Mouse (Mus musculus): ENCODE results near the gene Bcl9. TPM values are rescaled to one million over a fixed set of nuclear protein-coding genes. Genes with fewer than 3 reads are reported as not detected.

Gene Bcl9
- total and polyA plus RNA-seq, 3 experiments, result 2.1 to 20.8 TPM; not detected in 1

GRCm38 (mm10) chr3:97215526-97215925, 82.2 kb downstream of the Bcl9 start:
- Histone ChIP-seq H3K27me3 (ENCODE audit: control insufficient read depth in 1 of 2, insufficient read depth in 2 of 2, low read length in 2 of 2) (no peaks in the 10 kb centered on the region), H3K36me3 (ENCODE audit: control insufficient read depth in 1 of 2, insufficient read depth in 2 of 2, low read length in 2 of 2) (peaks cover 0 to 14% of the 10 kb centered on the region in 2 experiments; a peak in 2 of 4 replicates), H3K27ac (ENCODE audit: control insufficient read depth, low read depth, low read length) (no peak overlapping the region), H3K9ac (ENCODE audit: control insufficient read depth, low read depth, low read length, poor library complexity, severe bottlenecking) (no peak overlapping the region), H3K4me3 (ENCODE audit: control insufficient read depth in 1 of 2, insufficient read depth in 1 of 2, low read depth in 2 of 2, low read length in 2 of 2) (no peak overlapping the region), H3K4me1 (ENCODE audit: control insufficient read depth in 1 of 2, insufficient read depth in 2 of 2, low read length in 2 of 2) (peaks cover 10 to 15% of the 10 kb centered on the region in 2 experiments), H3K79me2 (ENCODE audit: control insufficient read depth, insufficient read depth, low read length, poor library complexity) (no peaks in the 10 kb centered on the region), H3K9me3 (replicated peaks; ENCODE audit: insufficient read depth, low read length) (no peaks in the 10 kb centered on the region)
- no peak for TF ChIP-seq TBP (IDR thresholded peaks at IDR 0.05; ENCODE audit: low read depth, low read length)
- no peak for TF ChIP-seq MYC (IDR thresholded peaks at IDR 0.05; ENCODE audit: low read depth, low read length)
- no peak for TF ChIP-seq CHD2 (IDR thresholded peaks at IDR 0.05; ENCODE audit: low read length)
- no peak for TF ChIP-seq USF2 (IDR thresholded peaks at IDR 0.05; ENCODE audit: borderline replicate concordance in 1 of 2, insufficient read depth in 1 of 2, low read depth in 1 of 2, low read length in 2 of 2)
- no peak for TF ChIP-seq MEF2A (IDR thresholded peaks at IDR 0.05; ENCODE audit: extremely low read depth, insufficient replicate concordance, low read depth, low read length, poor library complexity, severe bottlenecking)
- no peak for TF ChIP-seq NELFE (IDR thresholded peaks at IDR 0.05; ENCODE audit: low read depth, low read length)
- no peak for TF ChIP-seq POLR2A (IDR thresholded peaks at IDR 0.05; ENCODE audit: control insufficient read depth in 1 of 2, insufficient read depth in 1 of 2, low read depth in 1 of 2, low read length in 2 of 2, poor library complexity in 1 of 2)
- TF ChIP-seq CTCF (IDR thresholded peaks at IDR 0.05 in 2 of 3, conservative IDR thresholded peaks at IDR 0.05 in 1 of 3; ENCODE audit: control insufficient read depth in 1 of 3, insufficient read depth in 1 of 3, low read depth in 2 of 3, low read length in 3 of 3, poor library complexity in 1 of 3, severe bottlenecking in 1 of 3), result no peak
- TF ChIP-seq MAFK (IDR thresholded peaks at IDR 0.05; ENCODE audit: borderline replicate concordance, low read depth, low read length), result no peak
- no peak for TF ChIP-seq POLR2AphosphoS5 (IDR thresholded peaks at IDR 0.05; ENCODE audit: borderline replicate concordance, low read depth, low read length)
- TF ChIP-seq EP300 (IDR thresholded peaks at IDR 0.05; ENCODE audit: low read depth in 1 of 2, low read length in 2 of 2), result no peak
- TF ChIP-seq UBTF (IDR thresholded peaks at IDR 0.05; ENCODE audit: borderline replicate concordance, insufficient read depth, low read depth, low read length), result no peak
- no peak for TF ChIP-seq NRF1 (IDR thresholded peaks at IDR 0.05; ENCODE audit: insufficient read depth, low read depth, low read length, poor library complexity, severe bottlenecking)
- no peak for DNase-seq (ENCODE audit: low read depth, low spot score)

DNA sequence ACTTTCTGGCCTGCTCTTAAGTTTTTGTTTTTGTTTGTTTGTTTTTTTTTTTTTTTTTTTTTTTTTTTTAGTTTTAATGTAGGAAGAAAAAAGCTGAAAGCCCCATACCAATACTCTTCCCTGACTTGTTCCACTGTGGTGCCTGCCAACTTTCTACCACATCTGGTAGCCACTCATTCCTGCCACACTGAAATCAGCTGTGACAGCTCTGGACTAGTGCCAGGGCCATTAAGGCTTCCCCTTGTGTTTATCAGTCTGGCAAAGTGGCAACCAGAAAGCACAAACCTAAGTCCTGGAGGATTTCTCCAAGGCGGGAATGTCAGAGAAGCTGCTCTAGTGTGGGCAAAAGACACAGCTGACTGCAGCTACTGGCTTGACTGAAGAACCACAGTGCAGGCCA, 83.3 kb downstream of the Bcl9 start:
- no peak overlapping the region for H3K4me3 ChIP-seq (ENCODE audit: control insufficient read depth in 1 of 2, insufficient read depth in 1 of 2, low read depth in 2 of 2, low read length in 2 of 2)
- no peaks in the 10 kb centered on the region for H3K79me2 ChIP-seq (ENCODE audit: control insufficient read depth, insufficient read depth, low read length, poor library complexity)
- H3K4me1 ChIP-seq (ENCODE audit: control insufficient read depth in 1 of 2, insufficient read depth in 2 of 2, low read length in 2 of 2), result peaks cover 10 to 19% of the 10 kb centered on the region in 2 experiments
- no peaks in the 10 kb centered on the region for H3K9me3 ChIP-seq (replicated peaks; ENCODE audit: insufficient read depth, low read length)
- peaks cover 0 to 16% of the 10 kb centered on the region in 2 experiments; a peak in 2 of 4 replicates for H3K36me3 ChIP-seq (ENCODE audit: control insufficient read depth in 1 of 2, insufficient read depth in 2 of 2, low read length in 2 of 2)
- H3K27me3 ChIP-seq (ENCODE audit: control insufficient read depth in 1 of 2, insufficient read depth in 2 of 2, low read length in 2 of 2), result no peaks in the 10 kb centered on the region
- H3K27ac ChIP-seq (ENCODE audit: control insufficient read depth, low read depth, low read length), result no peak overlapping the region
- DNase-seq (ENCODE audit: low read depth, low spot score), result peak; percentile 76
- no peak overlapping the region for H3K9ac ChIP-seq (ENCODE audit: control insufficient read depth, low read depth, low read length, poor library complexity, severe bottlenecking)
- TF ChIP-seq RAD21 (IDR thresholded peaks at IDR 0.05; ENCODE audit: low read depth, low read length) (no peak), KAT2A (conservative IDR thresholded peaks at IDR 0.05; ENCODE audit: low read depth, low read length) (peak; percentile 28; the same call in 1 of the 2 replicates), POLR2A (IDR thresholded peaks at IDR 0.05; ENCODE audit: control insufficient read depth in 1 of 2, insufficient read depth in 1 of 2, low read depth in 1 of 2, low read length in 2 of 2, poor library complexity in 1 of 2) (no peak), E2F4 (IDR thresholded peaks at IDR 0.05; ENCODE audit: borderline replicate concordance, low read depth, low read length) (no peak), CHD2 (IDR thresholded peaks at IDR 0.05; ENCODE audit: low read length) (no peak), MEF2A (IDR thresholded peaks at IDR 0.05; ENCODE audit: extremely low read depth, insufficient replicate concordance, low read depth, low read length, poor library complexity, severe bottlenecking) (no peak), ZNF384 (IDR thresholded peaks at IDR 0.05; ENCODE audit: low read depth, low read length) (peak; percentile 53), TCF12 (IDR thresholded peaks at IDR 0.05; ENCODE audit: low read depth, low read length) (peak; percentile 47; the same call in 1 of the 2 replicates), GATA1 (IDR thresholded peaks at IDR 0.05; ENCODE audit: low read depth, low read length) (peak; percentile 28; the same call in 1 of the 2 replicates), CTCF (IDR thresholded peaks at IDR 0.05 in 2 of 3, conservative IDR thresholded peaks at IDR 0.05 in 1 of 3; ENCODE audit: control insufficient read depth in 1 of 3, insufficient read depth in 1 of 3, low read depth in 2 of 3, low read length in 3 of 3, poor library complexity in 1 of 3, severe bottlenecking in 1 of 3) (no peak), TAL1 (IDR thresholded peaks at IDR 0.05; ENCODE audit: low read length) (no peak), MAFK (IDR thresholded peaks at IDR 0.05; ENCODE audit: borderline replicate concordance, low read depth, low read length) (peak; percentile 17; the same call in 1 of the 2 replicates), UBTF (IDR thresholded peaks at IDR 0.05; ENCODE audit: borderline replicate concordance, insufficient read depth, low read depth, low read length) (no peak), ETS1 (IDR thresholded peaks at IDR 0.05; ENCODE audit: low read depth, low read length) (peak; percentile 98), USF2 (IDR thresholded peaks at IDR 0.05; ENCODE audit: borderline replicate concordance in 1 of 2, insufficient read depth in 1 of 2, low read depth in 1 of 2, low read length in 2 of 2) (no peak), MXI1 (IDR thresholded peaks at IDR 0.05; ENCODE audit: low read depth, low read length) (peak; percentile 67; the same call in 1 of the 2 replicates), EP300 (IDR thresholded peaks at IDR 0.05; ENCODE audit: low read depth in 1 of 2, low read length in 2 of 2) (peak; percentile 39 to 67; a peak in 3 of 4 replicates), ZC3H11A (IDR thresholded peaks at IDR 0.05; ENCODE audit: low read depth, low read length) (peak; percentile 10; the same call in 1 of the 2 replicates), HCFC1 (IDR thresholded peaks at IDR 0.05; ENCODE audit: low read depth, low read length) (no peak), MAX (IDR thresholded peaks at IDR 0.05; ENCODE audit: low read length) (no peak), JUND (IDR thresholded peaks at IDR 0.05; ENCODE audit: low read depth, low read length) (no peak), TBP (IDR thresholded peaks at IDR 0.05; ENCODE audit: low read depth, low read length) (no peak), SIN3A (IDR thresholded peaks at IDR 0.05; ENCODE audit: low read length) (peak; percentile 84)
